Comparison of ENCODE assay signal across 15 mouse cellular contexts in genomic region chr13:41689598-41690045, GRCm38 (mm10).
DNase-seq lines count a peak whose midpoint lies in the region; ATAC-seq lines count a peak whose summit lies in the region.
"Had no signal": no experiment of that assay in that cellular context is flagged by ENCODE, and none has a peak within 500 bp of the region (broad histone marks: within the 10 kb centered on the region; RNA-seq: fewer than 3 reads in every experiment).

No protein-coding gene starts in this region.

- H3K9me3 ChIP-seq in heart, embryonic 13.5 days = peaks cover 2% of the 10 kb centered on the region; the same call in 1 of the 2 replicates
- H3K9me3 ChIP-seq in heart, embryonic 10.5 days = no peaks in the 10 kb centered on the region
- H3K9me3 ChIP-seq: embryonic facial prominence, embryonic 10.5 days; forebrain, embryonic 10.5 days; midbrain, embryonic 15.5 days had no signal

- no peaks in the 10 kb centered on the region for H3K36me3 ChIP-seq in heart, embryonic 13.5 days
- H3K36me3 ChIP-seq in heart, embryonic 10.5 days = no peaks in the 10 kb centered on the region
- H3K36me3 ChIP-seq: embryonic facial prominence, embryonic 10.5 days; forebrain, embryonic 10.5 days; midbrain, embryonic 15.5 days had no signal

- no peak for DNase-seq in heart, embryonic 10.5 days (ENCODE audit: low spot score)
- peak; percentile 39 for DNase-seq in 3T3-L1 (ENCODE audit: low read depth, low spot score)
- peak; percentile 87 to 91 for DNase-seq in kidney, adult 8-10 months
- DNase-seq in lung, postnatal 10 days = peak; percentile 75
- no peak for DNase-seq in gastrocnemius, postnatal 10 days
- DNase-seq in thymus, postnatal 36 days = no peak
- no peak for DNase-seq in layer of hippocampus, adult 18-20 months (ENCODE audit: low spot score in 2 of 2)
- DNase-seq: adrenal gland, adult 2 months; cerebellum, adult 8-10 months had no signal

- ATAC-seq in heart, embryonic 13.5 days (ENCODE audit: extremely low read depth, insufficient number of reproducible peaks, low FRiP score, low TSS enrichment) = no peak
- ATAC-seq: hindbrain, postnatal 0 days; midbrain, embryonic 15.5 days had no signal

- H3K27ac ChIP-seq in heart, embryonic 13.5 days (replicated peaks) = peak overlapping the region; percentile 65
- H3K27ac ChIP-seq in heart, embryonic 10.5 days = no peak overlapping the region
- H3K27ac ChIP-seq: embryonic facial prominence, embryonic 10.5 days; forebrain, embryonic 10.5 days; hindbrain, postnatal 0 days; liver, embryonic 14.5 days; midbrain, embryonic 15.5 days had no signal

- WGBS in heart, embryonic 13.5 days = 55% methylated on average over 5 of the region's 5 CpGs
- 69% methylated on average over 5 of the region's 5 CpGs for WGBS in heart, embryonic 10.5 days

- no peak overlapping the region for H3K4me3 ChIP-seq in heart, embryonic 13.5 days
- H3K4me3 ChIP-seq in heart, embryonic 10.5 days = no peak overlapping the region
- H3K4me3 ChIP-seq: embryonic facial prominence, embryonic 10.5 days; forebrain, embryonic 10.5 days; midbrain, embryonic 15.5 days had no signal

- no peaks in the 10 kb centered on the region for H3K27me3 ChIP-seq in heart, embryonic 13.5 days (replicated peaks)
- no peaks in the 10 kb centered on the region for H3K27me3 ChIP-seq in heart, embryonic 10.5 days (ENCODE audit: insufficient read depth, poor library complexity, severe bottlenecking)
- H3K27me3 ChIP-seq: midbrain, embryonic 15.5 days had no signal

- no peak overlapping the region for H3K4me2 ChIP-seq in heart, embryonic 13.5 days
- H3K4me2 ChIP-seq: midbrain, embryonic 15.5 days had no signal

- H3K9ac ChIP-seq in heart, embryonic 13.5 days = no peak overlapping the region
- H3K9ac ChIP-seq: liver, embryonic 14.5 days; midbrain, embryonic 15.5 days had no signal

- H3K4me1 ChIP-seq in heart, embryonic 13.5 days = peaks cover 24% of the 10 kb centered on the region
- H3K4me1 ChIP-seq in heart, embryonic 10.5 days = peaks cover 7% of the 10 kb centered on the region
- H3K4me1 ChIP-seq: midbrain, embryonic 15.5 days had no signal

Comparison
In these comparisons a context has a peak if more than half of its experiments do, and no peak if none do; other contexts are left out.
1. DNase-seq: peak in 3T3-L1 (single experiment), kidney, adult 8-10 months (2 of 2) and lung, postnatal 10 days (single experiment); none in heart, embryonic 10.5 days (single experiment), gastrocnemius, postnatal 10 days (single experiment), thymus, postnatal 36 days (0 of 2) and layer of hippocampus, adult 18-20 months (0 of 2).